Mouse (Mus musculus) midbrain, postnatal 0 days (tissue): ENCODE results near the gene Cdkl1. TPM values are rescaled to one million over a fixed set of nuclear protein-coding genes. Genes with fewer than 3 reads are reported as not detected.

ENCODE experiments used
- ATAC-seq: fragments of 200-750 bp; cut with Nextera tagmentation; 2 replicates; pipeline ENCODE4 v1.8.0; 2017; ENCODE audit warnings: moderate number of reproducible peaks, mild to moderate bottlenecking, moderate TSS enrichment, moderate library complexity; ENCODE audit not compliant: low FRiP score
- DNase-seq: peaks from one replicate; pipeline ENCODE4 v3.0.0-alpha.2; 2015; ENCODE audit warnings: low spot score
- H3K27ac ChIP-seq: fragments of 300-500 bp; sonication (generic); 2 replicates; pipeline ENCODE4 v1.5.1; 2014; ENCODE audit warnings: low read depth, mild to moderate bottlenecking, low read length, mixed read lengths
- H3K27me3 ChIP-seq: fragments of 300-500 bp; sonication (generic); 2 replicates; pipeline ENCODE4 v1.6.1; 2014; ENCODE audit warnings: low read length, control low read depth, mixed read lengths; ENCODE audit not compliant: insufficient read depth
- H3K36me3 ChIP-seq: fragments of 300-500 bp; sonication (generic); 2 replicates; pipeline ENCODE4 v1.6.1; 2014; ENCODE audit warnings: low read length, control low read depth, mixed read lengths; ENCODE audit not compliant: insufficient read depth
- H3K4me1 ChIP-seq: fragments of 300-500 bp; sonication (generic); 2 replicates; pipeline ENCODE4 v1.6.1; 2014; ENCODE audit warnings: mild to moderate bottlenecking, control low read depth, antibody characterized with exemption, low read length, mixed read lengths; ENCODE audit not compliant: insufficient read depth
- H3K4me2 ChIP-seq: fragments of 300-500 bp; sonication (generic); 2 replicates; pipeline ENCODE4 v1.6.1; 2014; ENCODE audit warnings: low read depth, mild to moderate bottlenecking, low read length, mixed read lengths; ENCODE audit not compliant: poor library complexity, severe bottlenecking
- H3K4me3 ChIP-seq: fragments of 300-500 bp; sonication (generic); 2 replicates; pipeline ENCODE4 v1.5.1; 2014; ENCODE audit warnings: low read depth, mild to moderate bottlenecking, low read length, moderate library complexity
- H3K9ac ChIP-seq: fragments of 300-500 bp; sonication (generic); replicated peaks from 2 replicates; pipeline ENCODE4 v1.6.1; 2014; ENCODE audit warnings: mild to moderate bottlenecking, low read length, moderate library complexity, mixed read lengths; ENCODE audit not compliant: poor library complexity, severe bottlenecking
- H3K9me3 ChIP-seq: fragments of 300-500 bp; sonication (generic); 2 replicates; pipeline ENCODE4 v1.6.1; 2016; ENCODE audit warnings: low read length, control low read depth
- CTCF ChIP-seq: IDR thresholded peaks from 2 replicates; pipeline ENCODE4 v1.5.1; 2016; ENCODE audit warnings: antibody characterized with exemption, mild to moderate bottlenecking
- WGBS: fragments of 180-500 bp; shearing (Covaris S2); extraction: QIAGEN DNeasy Blood & Tissue Kit; methylation state at CpG from one replicate; pipeline ENCODE4 v1.1.7; 2014; 5-methylcytosine and 5-hydroxymethylcytosine counted together
- polyA plus RNA-seq: library from polyadenylated mRNA; unstranded; fragments of >200 nt; fragmentation: Nextera tagmentation; extraction: Ambion mirVana; gene quantifications from 2 replicates; pipeline ENCODE4 v1.2.1, GENCODE M21; 2015
- total RNA-seq: library from RNA; depleted of rRNA; stranded (reverse); fragments of >200 nt; gene quantifications from 2 replicates; pipeline ENCODE4 v1.2.3, GENCODE M21; 2014

Cdkl1 gene
- total and polyA plus RNA-seq, 2 experiments from 2014 or later = 21.7 to 46.0 TPM

- TF ChIP-seq CTCF = no peak
- Histone ChIP-seq H3K27ac (no peak overlapping the region), H3K4me3 (no peak overlapping the region), H3K9me3 (no peaks in the 10 kb centered on the region), H3K4me2 (no peak overlapping the region), H3K4me1 (no peaks in the 10 kb centered on the region), H3K27me3 (no peaks in the 10 kb centered on the region), H3K9ac (no peak overlapping the region), H3K36me3 (no peaks in the 10 kb centered on the region)
- ATAC-seq (no peak), DNase-seq (no peak)
- WGBS = 72% methylated on average over 8 of the region's 8 CpGs
Measured at GRCm38 (mm10) chr12:69781480-69781879, 9.6 kb downstream of the Cdkl1 start.

GRCm38 (mm10) chr12:69777957-69778356, 13.1 kb downstream of the Cdkl1 start:
- H3K4me1 ChIP-seq = no peaks in the 10 kb centered on the region
- H3K27me3 ChIP-seq = no peaks in the 10 kb centered on the region
- H3K27ac ChIP-seq = no peak overlapping the region
- H3K9me3 ChIP-seq = no peaks in the 10 kb centered on the region
- 77% methylated on average over 2 of the region's 2 CpGs for WGBS
- no peak for TF ChIP-seq CTCF
- no peak overlapping the region for H3K9ac ChIP-seq
- no peak overlapping the region for H3K4me3 ChIP-seq
- ATAC-seq = no peak
- H3K4me2 ChIP-seq = no peak overlapping the region
- no peaks in the 10 kb centered on the region for H3K36me3 ChIP-seq
- no peak for DNase-seq

GRCm38 (mm10) chr12:69777341-69777730, 13.7 kb downstream of the Cdkl1 start:
- H3K9me3 ChIP-seq = no peaks in the 10 kb centered on the region
- DNase-seq = no peak
- no peak for TF ChIP-seq CTCF
- no peak overlapping the region for H3K9ac ChIP-seq
- 89% methylated on average over 6 of the region's 6 CpGs for WGBS
- H3K27ac ChIP-seq = no peak overlapping the region
- no peak for ATAC-seq
- no peak overlapping the region for H3K4me2 ChIP-seq
- no peak overlapping the region for H3K4me3 ChIP-seq
- no peaks in the 10 kb centered on the region for H3K27me3 ChIP-seq
- H3K4me1 ChIP-seq = no peaks in the 10 kb centered on the region
- H3K36me3 ChIP-seq = no peaks in the 10 kb centered on the region

GRCm38 (mm10) chr12:69776607-69777340, 14.3 kb downstream of the Cdkl1 start:
- Histone ChIP-seq H3K9ac (no peak overlapping the region), H3K27ac (no peak overlapping the region), H3K4me1 (no peaks in the 10 kb centered on the region), H3K27me3 (no peaks in the 10 kb centered on the region), H3K4me3 (no peak overlapping the region), H3K9me3 (no peaks in the 10 kb centered on the region), H3K36me3 (no peaks in the 10 kb centered on the region), H3K4me2 (no peak overlapping the region)
- ATAC-seq (no peak), DNase-seq (no peak)
- 72% methylated on average over 11 of the region's 11 CpGs for WGBS
- TF ChIP-seq CTCF = no peak

- H3K36me3 ChIP-seq = no peaks in the 10 kb centered on the region
- 88% methylated on average over 2 of the region's 2 CpGs for WGBS
- H3K9me3 ChIP-seq = no peaks in the 10 kb centered on the region
- DNase-seq (no peak), ATAC-seq (no peak)
- no peaks in the 10 kb centered on the region for H3K27me3 ChIP-seq
- H3K9ac ChIP-seq = no peak overlapping the region
- H3K27ac ChIP-seq = no peak overlapping the region
- TF ChIP-seq CTCF = no peak
- H3K4me1 ChIP-seq = peaks cover 3% of the 10 kb centered on the region; the same call in 1 of the 2 replicates
- H3K4me2 ChIP-seq = no peak overlapping the region
- H3K4me3 ChIP-seq = no peak overlapping the region
Measured at GRCm38 (mm10) chr12:69768841-69769240, 22.2 kb downstream of the Cdkl1 start.

- H3K4me2 ChIP-seq = no peak overlapping the region
- peaks cover 3% of the 10 kb centered on the region; the same call in 1 of the 2 replicates for H3K4me1 ChIP-seq
- DNase-seq (no peak), ATAC-seq (no peak)
- H3K4me3 ChIP-seq = no peak overlapping the region
- H3K9ac ChIP-seq = no peak overlapping the region
- WGBS = 32% methylated on average over 9 of the region's 9 CpGs
- no peaks in the 10 kb centered on the region for H3K9me3 ChIP-seq
- H3K27ac ChIP-seq = no peak overlapping the region
- H3K27me3 ChIP-seq = no peaks in the 10 kb centered on the region
- no peak for TF ChIP-seq CTCF
- H3K36me3 ChIP-seq = no peaks in the 10 kb centered on the region
Measured at GRCm38 (mm10) chr12:69767476-69768258, 23.4 kb downstream of the Cdkl1 start.
